Mouse (Mus musculus) midbrain, embryonic 13.5 days (tissue): Measurements from ENCODE around the gene Ear14. TPM values are rescaled to one million over a fixed set of nuclear protein-coding genes. Genes with fewer than 3 reads are reported as not detected.
"Not testable (repeated sequence)": the region's sequence is repeated elsewhere in the genome, so short reads cannot be mapped to it uniquely, and the experiment has no call there.

Experiments used
- ATAC-seq: fragments of 200-750 bp; cut with Nextera tagmentation; 2 replicates; pipeline ENCODE4 v1.8.0; 2017; ENCODE audit warnings: mild to moderate bottlenecking, moderate TSS enrichment, moderate library complexity
- H3K27ac ChIP-seq: fragments of 300-500 bp; sonication (generic); 2 replicates; pipeline ENCODE4 v1.5.1; 2015; ENCODE audit warnings: inconsistent platforms, mild to moderate bottlenecking, moderate library complexity
- H3K27me3 ChIP-seq: fragments of 300-500 bp; sonication (generic); 2 replicates; pipeline ENCODE4 v1.6.1; 2015; ENCODE audit warnings: mild to moderate bottlenecking, inconsistent platforms
- H3K36me3 ChIP-seq: fragments of 300-500 bp; sonication (generic); 2 replicates; pipeline ENCODE4 v1.6.1; 2015; ENCODE audit warnings: mild to moderate bottlenecking, inconsistent platforms
- H3K4me1 ChIP-seq: fragments of 300-500 bp; sonication (generic); replicated peaks from 2 replicates; pipeline ENCODE4 v1.6.1; 2015; ENCODE audit warnings: inconsistent platforms
- H3K4me2 ChIP-seq: fragments of 300-500 bp; sonication (generic); replicated peaks from 2 replicates; pipeline ENCODE4 v1.6.1; 2015; ENCODE audit warnings: moderate library complexity, mild to moderate bottlenecking, inconsistent platforms
- H3K4me3 ChIP-seq: fragments of 300-500 bp; sonication (generic); replicated peaks from 2 replicates; pipeline ENCODE4 v1.5.1; 2015; ENCODE audit warnings: mild to moderate bottlenecking, inconsistent platforms
- H3K9ac ChIP-seq: fragments of 300-500 bp; sonication (generic); replicated peaks from 2 replicates; pipeline ENCODE4 v1.6.1; 2015; ENCODE audit warnings: mild to moderate bottlenecking, inconsistent platforms
- H3K9me3 ChIP-seq: fragments of 300-500 bp; sonication (generic); 2 replicates; pipeline ENCODE4 v1.6.1; 2016; ENCODE audit warnings: mild to moderate bottlenecking, inconsistent platforms
- WGBS: fragments of 180-500 bp; shearing (Covaris S2); methylation state at CpG from one replicate; pipeline ENCODE4 v1.1.7; 2015; 5-methylcytosine and 5-hydroxymethylcytosine counted together
- polyA plus RNA-seq: library from polyadenylated mRNA; unstranded; fragments of >200 nt; fragmentation: Nextera tagmentation; extraction: Ambion mirVana; gene quantifications from 2 replicates; pipeline ENCODE4 v1.2.1, GENCODE M21; 2015

Ear14 gene
- polyA plus RNA-seq, 1 experiment from 2014 or later, result not detected

GRCm38 (mm10) chr14:51195681-51196080 is 7.5 kb upstream of the Ear14 start:
- H3K27me3 ChIP-seq, result no peaks in the 10 kb centered on the region
- no peaks in the 10 kb centered on the region for H3K9me3 ChIP-seq
- no peak overlapping the region for H3K4me3 ChIP-seq
- H3K4me2 ChIP-seq, result no peak overlapping the region
- no peak for ATAC-seq
- H3K27ac ChIP-seq, result no peak overlapping the region
- H3K9ac ChIP-seq, result no peak overlapping the region
- no peaks in the 10 kb centered on the region for H3K36me3 ChIP-seq
- no peaks in the 10 kb centered on the region for H3K4me1 ChIP-seq
- WGBS, result 88% methylated on average over 4 of the region's 4 CpGs

- no peak within 1 kb of the TSS for H3K27ac ChIP-seq
- WGBS, result 84% methylated on average over 5 of the region's 5 CpGs
- no peak within 1 kb of the TSS for H3K9ac ChIP-seq
- H3K4me3 ChIP-seq, result no peak within 1 kb of the TSS
- H3K4me2 ChIP-seq, result no peak within 1 kb of the TSS
- no peak for ATAC-seq
- H3K36me3 ChIP-seq, result no peaks in the 10 kb centered on the region
- no peaks in the 10 kb centered on the region for H3K27me3 ChIP-seq
- no peaks in the 10 kb centered on the region for H3K4me1 ChIP-seq
- no peaks in the 10 kb centered on the region for H3K9me3 ChIP-seq
Measured at GRCm38 (mm10) chr14:51199098-51200023, 3.8 kb upstream of the Ear14 start, which contains the start of gene Ang2. Ang2 (minus strand) TSS chr14:51199148.

- Histone ChIP-seq H3K4me2 (no peak overlapping the region), H3K9me3 (no peaks in the 10 kb centered on the region), H3K9ac (no peak overlapping the region), H3K36me3 (no peaks in the 10 kb centered on the region), H3K4me1 (no peaks in the 10 kb centered on the region), H3K27me3 (no peaks in the 10 kb centered on the region), H3K4me3 (no peak overlapping the region), H3K27ac (no peak overlapping the region)
- 98% methylated on average over 2 of the region's 2 CpGs for WGBS
- no peak for ATAC-seq
Measured at GRCm38 (mm10) chr14:51200054-51200453, 3.1 kb upstream of the Ear14 start.

- Histone ChIP-seq H3K4me3 (no peak overlapping the region), H3K27ac (no peak overlapping the region), H3K27me3 (no peaks in the 10 kb centered on the region), H3K4me2 (no peak overlapping the region), H3K4me1 (no peaks in the 10 kb centered on the region), H3K36me3 (no peaks in the 10 kb centered on the region), H3K9me3 (no peaks in the 10 kb centered on the region), H3K9ac (no peak overlapping the region)
- 97% methylated on average over 2 of the region's 2 CpGs for WGBS
- no peak for ATAC-seq
Measured at GRCm38 (mm10) chr14:51200466-51200865, 2.7 kb upstream of the Ear14 start.

- not testable (repeated sequence) for H3K9ac ChIP-seq, H3K4me2 ChIP-seq, H3K4me3 ChIP-seq, H3K27me3 ChIP-seq, H3K27ac ChIP-seq, H3K9me3 ChIP-seq, H3K36me3 ChIP-seq, ATAC-seq, H3K4me1 ChIP-seq
- WGBS, result 91% methylated on average over 3 of the region's 3 CpGs
Measured at GRCm38 (mm10) chr14:51220075-51220474, 16.9 kb downstream of the Ear14 start.

GRCm38 (mm10) chr14:51229657-51230056 is 26.5 kb downstream of the Ear14 start:
- not testable (repeated sequence) for ATAC-seq, H3K36me3 ChIP-seq, H3K27ac ChIP-seq, H3K4me1 ChIP-seq, H3K4me3 ChIP-seq, H3K9ac ChIP-seq, H3K9me3 ChIP-seq, H3K27me3 ChIP-seq, H3K4me2 ChIP-seq
- 56% methylated on average over 4 of the region's 4 CpGs for WGBS

- H3K4me1 ChIP-seq, H3K4me3 ChIP-seq, H3K27me3 ChIP-seq, H3K36me3 ChIP-seq, H3K27ac ChIP-seq, ATAC-seq, H3K9me3 ChIP-seq, H3K4me2 ChIP-seq, H3K9ac ChIP-seq: not testable (repeated sequence)
- WGBS, result 95% methylated on average over 1 of the region's 1 CpGs
Measured at GRCm38 (mm10) chr14:51237488-51237887, 34.3 kb downstream of the Ear14 start.

GRCm38 (mm10) chr14:51240899-51241298 is 37.7 kb downstream of the Ear14 start:
- H3K4me1 ChIP-seq, result no peaks in the 10 kb centered on the region
- no peak overlapping the region for H3K4me2 ChIP-seq
- no peak overlapping the region for H3K9ac ChIP-seq
- no peaks in the 10 kb centered on the region for H3K27me3 ChIP-seq
- no peak overlapping the region for H3K4me3 ChIP-seq
- no peak overlapping the region for H3K27ac ChIP-seq
- no peaks in the 10 kb centered on the region for H3K36me3 ChIP-seq
- no peaks in the 10 kb centered on the region for H3K9me3 ChIP-seq
- ATAC-seq, result no peak

GRCm38 (mm10) chr14:51247736-51248135 is 44.5 kb downstream of the Ear14 start:
- Histone ChIP-seq H3K9me3 (no peaks in the 10 kb centered on the region), H3K4me1 (no peaks in the 10 kb centered on the region), H3K9ac (no peak overlapping the region), H3K27me3 (no peaks in the 10 kb centered on the region), H3K4me3 (no peak overlapping the region), H3K36me3 (no peaks in the 10 kb centered on the region), H3K4me2 (no peak overlapping the region), H3K27ac (no peak overlapping the region)
- WGBS, result 85% methylated on average over 1 of the region's 1 CpGs
- ATAC-seq, result no peak

GRCm38 (mm10) chr14:51250348-51250747 is 47.2 kb downstream of the Ear14 start:
- Histone ChIP-seq H3K27me3 (no peaks in the 10 kb centered on the region), H3K4me3 (no peak overlapping the region), H3K36me3 (no peaks in the 10 kb centered on the region), H3K27ac (no peak overlapping the region), H3K4me1 (no peaks in the 10 kb centered on the region), H3K9me3 (no peaks in the 10 kb centered on the region), H3K4me2 (no peak overlapping the region), H3K9ac (no peak overlapping the region)
- no peak for ATAC-seq
- 85% methylated on average over 3 of the region's 3 CpGs for WGBS

GRCm38 (mm10) chr14:51252206-51252605 is 49.0 kb downstream of the Ear14 start:
- not testable (repeated sequence) for ATAC-seq, H3K9me3 ChIP-seq, H3K27ac ChIP-seq, H3K27me3 ChIP-seq, H3K4me3 ChIP-seq, H3K9ac ChIP-seq, H3K4me2 ChIP-seq, H3K36me3 ChIP-seq, H3K4me1 ChIP-seq

- ATAC-seq, result no peak
- WGBS, result 92% methylated on average over 1 of the region's 1 CpGs
- H3K4me3 ChIP-seq, result no peak overlapping the region
Measured at GRCm38 (mm10) chr14:51253569-51253968, 50.4 kb downstream of the Ear14 start.

More at GRCm38 (mm10) chr14:51253569-51253968, 50.4 kb downstream of the Ear14 start:
- Histone ChIP-seq H3K9me3 (no peaks in the 10 kb centered on the region), H3K9ac (no peak overlapping the region), H3K4me1 (no peaks in the 10 kb centered on the region), H3K4me2 (no peak overlapping the region), H3K27me3 (no peaks in the 10 kb centered on the region), H3K36me3 (no peaks in the 10 kb centered on the region), H3K27ac (no peak overlapping the region)
